Mouse (Mus musculus): ENCODE measurements around the gene Elmo1. TPM values are rescaled to one million over a fixed set of nuclear protein-coding genes. Genes with fewer than 3 reads are reported as not detected.

The Elmo1 gene
- total RNA-seq, 4 experiments from 2014 or later, result 10.9 to 15.1 (median 13.8) TPM

DNA sequence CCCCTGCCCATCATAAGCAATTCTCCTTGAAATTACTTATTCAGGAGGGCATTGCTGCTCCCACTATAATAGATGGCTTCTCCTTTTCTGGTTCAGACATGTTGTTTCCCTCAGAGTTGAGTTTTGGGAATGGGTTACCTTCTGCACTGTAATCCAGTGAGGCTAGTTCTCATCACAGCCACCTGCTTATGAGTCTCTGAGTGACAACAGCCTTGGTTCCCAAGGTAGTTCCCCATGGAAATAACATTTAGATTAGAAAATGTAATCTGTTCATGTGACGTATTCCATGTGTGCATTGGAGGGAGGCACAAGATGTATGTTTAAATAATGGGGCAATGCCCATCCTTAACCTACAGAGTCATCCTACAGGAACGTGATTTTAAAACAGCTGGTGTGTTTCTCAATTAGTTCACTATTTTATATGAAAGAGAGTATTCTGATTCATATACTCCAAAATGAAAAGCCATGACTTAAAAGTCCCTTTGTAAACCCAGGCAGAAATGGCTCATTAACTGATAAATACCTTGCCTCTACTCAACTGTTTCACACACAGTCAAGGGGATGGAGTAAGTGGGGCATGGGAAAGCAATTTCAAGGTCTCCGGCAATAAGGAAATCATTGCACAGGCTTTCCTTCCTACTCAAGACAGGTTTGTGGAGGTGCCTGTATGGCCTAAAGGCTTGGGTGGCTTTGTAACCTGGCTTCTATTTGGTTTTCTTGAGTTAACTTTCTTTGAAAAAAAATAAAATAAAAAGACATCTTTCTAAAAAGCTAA is 302.6 kb downstream of the Elmo1 start:
- no peak for DNase-seq

DNA sequence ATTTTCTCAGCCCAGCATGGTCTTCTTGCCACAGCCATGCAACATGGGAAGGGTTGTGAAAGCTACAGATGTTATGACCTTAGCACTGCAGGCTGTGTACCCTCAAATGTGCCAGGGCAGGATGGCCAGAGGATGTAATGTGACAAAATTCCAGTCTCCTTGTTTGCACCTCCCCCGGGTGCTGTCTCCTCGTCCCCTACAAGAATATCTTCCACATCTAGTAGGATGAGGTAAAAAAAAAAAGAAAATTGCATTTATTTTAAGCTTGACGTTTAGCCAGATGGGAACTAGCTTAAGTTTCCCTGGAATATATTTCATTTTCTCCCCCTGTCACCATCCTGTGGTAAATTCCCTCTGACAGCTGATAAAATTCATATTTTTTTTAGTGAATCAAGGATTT is 307.3 kb downstream of the Elmo1 start:
- DNase-seq, result no peak

DNA sequence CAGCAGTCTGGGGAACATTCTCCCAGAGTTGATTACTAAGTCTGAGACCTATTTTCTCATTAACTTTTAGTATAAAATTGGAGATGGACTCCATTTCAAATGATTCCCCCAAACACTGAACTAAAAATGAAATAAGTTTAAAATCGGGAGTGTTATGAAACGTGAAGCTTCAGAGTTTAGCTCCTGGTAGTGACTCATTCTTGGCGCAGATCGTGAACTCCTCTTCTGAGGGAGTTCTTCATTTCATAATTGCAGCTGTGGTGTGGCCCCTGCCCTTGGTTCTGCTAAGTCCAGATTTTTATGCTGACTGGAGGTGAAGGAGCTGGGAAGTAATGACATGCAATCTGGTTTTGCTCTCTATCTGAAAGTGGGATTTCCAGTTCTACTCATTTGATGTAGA is 307.9 kb downstream of the Elmo1 start:
- DNase-seq, result peak; percentile 42

DNA sequence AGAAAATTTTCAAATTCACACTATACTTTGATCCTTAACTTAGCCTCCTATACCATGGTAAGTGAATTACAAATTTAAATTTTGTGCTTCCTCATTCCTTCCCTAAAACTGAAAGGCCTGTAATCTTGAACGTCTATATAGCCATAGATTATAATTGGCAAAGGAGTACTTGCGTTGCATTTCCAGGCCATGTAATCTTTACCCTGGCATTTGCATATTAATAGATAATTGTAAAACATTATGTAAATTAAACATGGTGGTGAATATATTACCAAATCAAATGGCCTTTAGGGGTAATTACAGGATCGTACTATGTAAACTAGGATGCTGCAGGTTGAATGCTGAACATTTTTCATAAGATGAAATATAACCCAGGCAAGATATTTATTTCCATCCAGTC is 314.1 kb downstream of the Elmo1 start:
- no peak for DNase-seq

DNA sequence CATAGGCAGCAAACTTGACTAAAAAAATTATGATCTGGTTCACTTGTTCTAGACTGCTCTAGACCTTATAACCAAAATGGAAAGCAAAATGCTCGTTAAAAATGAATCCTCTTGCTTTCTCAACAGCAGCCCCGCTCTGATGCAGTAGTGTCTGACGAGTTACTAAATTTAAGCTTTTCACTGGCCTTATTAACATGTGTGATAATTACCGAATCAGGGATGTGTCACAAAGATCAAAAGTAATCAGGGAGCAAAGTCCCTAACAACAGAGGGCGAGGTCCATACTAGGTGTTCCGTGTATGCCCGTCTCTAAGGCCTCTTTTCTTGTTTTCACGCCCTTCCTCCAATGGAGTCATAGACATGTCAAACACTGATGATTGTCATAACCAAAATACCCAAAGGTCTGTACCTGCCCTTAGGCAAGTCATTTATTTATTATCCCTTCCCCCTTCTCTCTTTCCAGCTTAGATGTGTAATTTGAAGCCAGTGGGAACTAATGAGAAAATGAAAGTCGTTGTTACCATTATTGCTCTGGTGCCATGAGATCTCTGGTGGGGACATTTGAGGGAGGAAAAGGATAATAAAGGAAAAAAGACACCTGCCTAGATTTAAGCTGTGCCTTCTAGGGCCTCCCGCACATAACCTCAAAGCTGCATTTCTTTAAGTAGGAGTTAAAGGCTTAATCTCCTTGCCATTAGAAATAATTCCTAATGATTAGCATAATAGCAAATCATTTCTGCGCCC is 316.2 kb downstream of the Elmo1 start:
- DNase-seq, result no peak

DNA sequence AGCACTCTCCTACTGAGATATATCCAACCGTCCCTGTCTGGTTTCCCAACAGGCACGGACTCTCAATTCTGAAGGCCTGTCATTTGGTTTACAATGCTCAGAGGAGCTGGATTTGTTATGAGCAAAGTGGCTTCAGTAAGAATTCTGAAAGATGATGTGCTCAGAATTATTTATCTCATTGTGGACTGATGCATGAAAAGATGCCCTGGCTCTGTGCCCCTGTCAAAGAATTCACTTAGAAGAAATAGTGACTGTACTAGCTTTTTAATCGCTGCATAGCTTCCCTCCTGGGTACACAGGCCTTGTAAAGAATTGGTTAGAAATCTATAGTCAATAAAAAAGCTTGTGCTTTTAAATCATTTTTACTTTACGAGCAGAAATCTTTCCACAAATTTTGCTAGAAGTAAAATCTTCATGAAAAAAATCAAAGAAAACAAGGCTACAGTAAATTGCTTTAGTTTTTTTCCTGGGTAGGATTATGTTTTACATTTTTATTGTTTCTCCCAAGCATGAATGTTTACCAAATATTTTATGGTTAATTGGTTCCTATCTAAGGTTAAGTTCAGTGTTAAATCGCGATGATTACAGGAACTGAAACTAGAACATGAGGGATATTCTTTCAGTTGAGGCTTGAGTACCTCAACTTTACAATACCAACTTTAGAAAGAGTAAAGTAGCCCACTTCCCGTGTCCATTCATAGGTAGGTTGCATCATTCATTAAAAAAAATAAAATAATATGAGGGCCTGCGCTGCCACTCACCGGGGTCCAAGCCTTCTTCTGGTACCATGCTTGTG is 320.1 kb downstream of the Elmo1 start:
- DNase-seq, result no peak

DNA sequence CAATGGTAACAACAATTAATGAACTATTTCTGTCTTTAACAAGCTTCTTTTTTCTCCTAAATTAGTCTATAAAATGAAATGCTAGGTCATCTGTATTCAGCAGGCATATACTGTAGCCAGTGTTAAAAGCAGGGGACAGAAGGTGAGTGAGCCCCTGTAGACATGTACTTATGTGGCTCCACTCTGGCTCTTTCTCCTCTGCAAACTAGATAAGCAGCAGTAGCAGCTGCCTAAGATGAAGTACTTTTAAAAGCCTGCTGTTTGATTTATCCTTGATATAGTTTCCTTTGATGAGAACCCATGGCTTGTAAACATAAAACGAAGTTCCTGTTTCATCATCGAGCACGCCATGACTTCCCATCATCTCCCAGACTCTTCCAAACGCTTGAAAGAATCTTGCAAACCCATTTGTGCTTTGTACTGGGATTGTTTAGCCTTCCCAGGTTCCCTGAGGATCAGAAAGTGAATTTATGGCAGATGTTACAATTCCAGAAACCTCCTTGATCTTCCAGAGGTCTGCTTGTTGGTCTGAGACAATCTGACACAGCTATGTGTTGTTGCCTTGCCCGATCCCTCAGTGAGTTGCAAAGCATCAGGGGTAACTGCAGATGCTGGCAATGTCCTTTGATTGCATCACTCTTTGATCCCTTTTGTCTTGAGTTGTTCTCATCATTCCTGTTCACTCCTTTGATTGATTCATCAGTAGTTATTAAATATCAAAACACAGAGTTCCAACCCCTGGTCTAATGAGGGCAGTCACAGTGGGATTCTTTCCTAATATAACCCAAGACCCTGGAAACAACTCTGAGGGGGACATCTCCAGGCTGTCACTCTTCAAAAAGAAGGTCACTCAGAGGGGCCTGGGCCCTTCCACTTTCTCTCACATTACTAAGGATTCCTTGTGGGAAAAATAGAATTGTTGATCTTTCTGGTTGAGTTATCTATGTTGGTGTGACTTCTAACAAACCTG is 326.6 kb downstream of the Elmo1 start:
- no peak for DNase-seq

DNA sequence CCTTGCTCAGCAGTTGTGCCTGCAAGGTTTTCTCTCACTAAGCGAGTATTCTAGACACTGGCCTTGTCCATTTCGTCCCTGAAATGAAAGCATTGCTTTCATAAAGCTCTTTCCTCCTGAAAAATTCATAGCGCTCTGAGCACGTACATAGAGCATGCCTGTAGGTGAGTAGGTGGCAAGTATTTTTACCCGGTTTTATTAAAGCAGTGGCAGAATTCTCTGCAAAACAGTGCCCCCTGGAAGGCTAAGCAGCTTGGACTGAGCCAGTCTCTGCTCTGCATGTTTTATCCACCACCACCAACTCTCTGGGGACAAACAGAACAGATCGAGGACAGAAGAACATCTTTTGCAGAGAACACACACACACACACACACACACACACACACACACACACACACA is 340.6 kb downstream of the Elmo1 start:
- DNase-seq, result no peak

DNA sequence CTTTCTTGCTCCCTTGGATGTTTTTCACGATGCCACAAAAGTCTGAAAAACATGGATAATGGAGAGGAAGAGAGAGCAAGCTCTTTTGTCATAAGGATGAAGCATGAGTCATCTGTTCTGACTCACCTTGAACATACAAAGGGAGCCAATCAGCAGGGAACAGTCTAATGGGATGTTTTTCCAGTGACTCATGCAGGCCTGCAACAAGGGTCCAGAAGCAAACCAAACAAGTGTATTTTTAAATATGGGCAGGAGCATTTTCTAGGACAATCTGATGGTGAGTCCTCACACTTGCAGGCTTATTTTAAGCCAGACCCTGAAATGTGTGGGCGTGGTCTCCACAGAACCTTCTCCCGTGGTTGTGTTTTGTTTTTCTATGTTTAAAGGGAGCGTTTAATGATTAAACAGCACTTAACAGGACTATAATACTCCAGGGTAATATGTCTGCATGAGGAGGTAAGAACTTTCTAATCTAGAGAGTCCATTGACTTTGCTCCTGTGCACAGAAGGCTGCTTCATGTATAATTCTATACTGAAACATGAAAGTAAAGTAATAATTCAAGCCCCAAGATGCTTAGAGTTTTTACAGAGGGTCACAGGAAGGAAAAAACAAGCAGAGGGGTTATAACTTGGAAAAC is 342.9 kb downstream of the Elmo1 start:
- DNase-seq, result peak; percentile 43

DNA sequence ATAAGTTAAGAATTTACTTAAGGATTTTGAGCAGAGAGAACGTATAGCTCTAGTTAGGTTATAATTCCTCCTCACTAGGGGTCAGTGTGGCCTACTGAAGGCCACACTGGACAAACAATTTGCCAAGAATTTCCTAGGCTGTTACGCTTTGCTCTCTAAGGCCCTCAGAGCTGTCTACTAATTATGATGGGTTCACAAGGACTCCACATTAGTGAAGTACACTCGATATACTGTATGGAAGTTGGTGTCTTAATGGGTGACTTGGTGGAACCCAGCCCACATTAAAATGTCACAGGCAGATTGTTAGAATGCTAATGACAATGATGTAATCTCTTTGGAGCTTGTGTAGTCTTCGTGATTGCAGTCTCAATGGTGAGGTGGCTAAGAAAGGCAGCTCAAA is 343.7 kb downstream of the Elmo1 start:
- DNase-seq, result no peak

DNA sequence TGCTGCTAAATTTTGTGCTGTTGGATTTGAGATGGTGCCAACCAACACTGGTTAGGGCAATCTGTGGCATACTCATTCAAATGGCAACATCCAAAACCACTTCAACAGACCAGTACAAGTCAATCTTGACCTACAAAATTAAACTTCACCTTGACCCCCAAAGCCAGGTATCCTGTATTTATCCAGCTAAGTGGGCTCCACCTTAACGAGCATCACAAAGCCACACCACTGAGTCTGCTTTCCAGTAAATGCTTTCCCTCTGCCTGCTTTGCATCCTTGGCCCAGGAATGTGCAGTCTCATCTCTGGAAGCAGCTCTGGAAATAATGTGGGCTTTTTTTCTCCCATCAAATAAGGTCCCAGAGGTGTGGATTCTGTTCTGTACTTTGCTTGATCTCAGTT is 349.1 kb downstream of the Elmo1 start:
- no peak for DNase-seq

DNA sequence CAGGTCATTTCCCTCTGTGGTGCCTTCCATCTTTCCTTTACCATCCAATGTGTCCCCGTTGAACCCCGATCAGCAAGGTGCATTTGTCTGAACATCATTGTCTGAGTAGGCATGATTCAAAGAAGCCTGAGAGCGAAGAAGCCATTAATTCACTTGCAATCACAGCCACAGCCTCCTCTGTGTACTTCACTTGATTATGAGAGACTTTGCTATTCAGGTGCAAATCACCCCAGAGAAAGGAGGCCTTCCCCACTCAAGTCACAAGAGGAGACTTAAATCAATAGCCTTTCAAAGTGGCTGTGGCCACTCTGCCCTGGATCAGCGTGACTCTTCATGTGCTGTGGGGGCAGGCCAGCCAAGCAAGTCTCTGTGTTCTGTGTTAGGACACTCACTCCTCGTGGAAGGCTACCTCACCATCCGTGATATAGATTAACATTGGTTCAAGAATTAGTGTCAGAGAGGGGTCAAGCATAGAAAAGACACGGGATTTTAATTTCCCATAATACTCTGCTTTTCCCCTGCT is 360.5 kb downstream of the Elmo1 start:
- no peak for DNase-seq

DNA sequence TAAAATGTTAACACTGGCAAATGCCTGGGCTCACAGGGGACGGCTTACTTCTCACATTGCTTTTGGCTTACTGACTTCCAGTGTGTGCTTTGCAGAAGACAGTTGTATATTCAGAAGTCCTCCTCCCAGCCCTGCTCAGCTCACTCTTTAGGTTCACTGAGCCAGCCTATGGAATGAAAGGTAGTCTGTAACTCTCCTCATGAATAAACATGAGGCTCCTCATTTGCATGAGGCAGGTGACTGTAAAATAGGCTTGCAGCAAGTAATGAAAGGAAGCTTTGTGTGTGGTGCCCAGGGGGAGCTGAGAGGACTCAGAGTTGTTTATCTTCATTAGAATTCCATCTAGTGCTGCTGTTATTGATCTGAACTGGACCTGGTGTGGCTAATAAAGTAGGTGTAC is 364.0 kb downstream of the Elmo1 start:
- DNase-seq, result no peak

DNA sequence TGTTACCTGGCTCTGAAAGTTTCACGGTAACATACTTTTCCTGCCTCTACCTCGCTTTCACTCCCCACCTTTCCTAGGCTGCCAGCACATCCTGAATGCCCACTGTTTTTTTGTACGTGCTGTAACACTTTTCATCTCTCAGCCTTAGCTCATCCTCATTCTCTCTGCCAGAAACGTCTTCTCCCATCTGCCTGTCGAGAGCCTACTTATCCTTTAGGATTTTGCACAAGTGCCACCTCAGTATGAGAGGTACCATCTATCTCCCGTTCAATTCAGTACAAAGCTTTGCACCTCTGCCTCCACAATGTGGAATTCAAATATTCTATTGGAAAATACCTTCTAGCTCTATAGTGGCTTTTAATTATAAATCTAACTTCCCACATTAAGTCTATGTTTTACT is 369.7 kb downstream of the Elmo1 start:
- no peak for DNase-seq

DNA sequence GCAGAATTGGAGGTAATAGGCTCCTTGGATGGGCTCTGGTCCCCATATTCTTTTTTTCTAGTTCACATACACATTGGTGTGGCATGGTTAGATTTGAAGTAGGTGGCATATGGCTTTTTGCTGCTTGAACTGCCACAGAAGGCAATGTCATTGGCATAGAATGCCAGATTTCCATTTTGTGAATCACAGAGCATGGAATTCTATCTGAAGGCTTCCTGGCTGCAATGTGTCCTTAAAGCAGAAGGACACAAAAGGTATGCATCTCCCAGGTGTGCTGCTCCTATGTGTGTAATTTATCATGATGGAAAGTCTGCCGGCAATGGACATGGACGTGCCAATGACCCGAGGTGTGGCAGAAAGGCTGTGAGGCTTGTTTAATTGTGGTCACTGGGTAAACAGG is 371.2 kb downstream of the Elmo1 start:
- no peak for DNase-seq

DNA sequence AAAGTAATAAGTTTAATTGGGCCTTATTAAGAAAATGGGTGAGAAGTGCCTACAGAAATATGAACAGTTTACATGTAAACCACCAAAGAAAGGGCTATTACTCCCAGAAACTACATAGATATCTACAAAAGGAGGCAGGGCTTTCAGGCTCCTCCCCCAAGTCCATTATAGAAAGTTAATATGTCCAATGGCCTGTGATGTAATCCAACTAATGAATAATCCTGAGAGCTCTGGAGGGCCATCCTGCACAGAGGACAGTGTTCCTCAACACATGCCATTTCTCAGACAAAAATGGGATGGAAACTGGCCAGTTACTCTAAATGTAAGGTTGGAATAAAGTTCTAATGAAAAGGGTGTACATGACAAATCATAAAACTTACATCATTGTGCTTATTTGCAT is 373.8 kb downstream of the Elmo1 start:
- DNase-seq, result no peak

DNA sequence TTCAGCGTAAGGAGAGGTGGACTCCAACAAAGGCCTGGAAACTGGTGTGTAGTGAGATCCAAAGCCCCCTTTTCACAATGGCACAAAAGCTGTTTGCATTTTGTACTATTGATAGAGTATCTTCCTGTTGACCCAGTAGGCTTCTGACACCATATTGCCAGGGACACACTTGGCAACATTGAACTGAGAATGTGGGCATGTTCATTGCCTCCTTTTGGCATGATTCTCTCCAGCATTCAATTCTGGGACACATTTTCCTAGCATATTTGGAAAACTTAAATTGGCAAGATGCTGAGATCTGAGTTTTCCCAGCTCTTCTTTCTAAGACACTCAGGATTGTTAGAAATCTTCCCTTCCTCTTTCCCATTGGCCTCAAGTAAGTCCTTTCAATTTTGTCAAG is 377.0 kb downstream of the Elmo1 start:
- no peak for DNase-seq

DNA sequence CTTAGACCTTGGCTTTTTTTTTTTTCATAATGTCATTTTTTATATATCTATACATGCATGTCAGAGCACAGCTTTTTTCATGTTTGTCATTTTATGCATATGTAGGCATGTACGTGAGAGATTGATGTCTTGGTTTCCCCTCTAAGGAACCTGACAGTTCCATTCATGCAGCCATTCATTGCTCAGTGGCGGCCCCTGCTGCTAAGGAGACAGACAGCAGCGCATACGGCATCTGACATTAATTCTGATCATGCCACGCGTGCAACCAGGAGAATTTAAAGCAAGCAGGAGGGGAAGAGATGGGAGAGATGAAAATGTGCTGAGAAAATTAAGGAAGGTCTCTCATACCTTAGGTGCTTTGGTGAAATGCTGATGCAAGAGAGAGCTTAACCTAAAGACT is 381.3 kb downstream of the Elmo1 start:
- peak; percentile 21 for DNase-seq

DNA sequence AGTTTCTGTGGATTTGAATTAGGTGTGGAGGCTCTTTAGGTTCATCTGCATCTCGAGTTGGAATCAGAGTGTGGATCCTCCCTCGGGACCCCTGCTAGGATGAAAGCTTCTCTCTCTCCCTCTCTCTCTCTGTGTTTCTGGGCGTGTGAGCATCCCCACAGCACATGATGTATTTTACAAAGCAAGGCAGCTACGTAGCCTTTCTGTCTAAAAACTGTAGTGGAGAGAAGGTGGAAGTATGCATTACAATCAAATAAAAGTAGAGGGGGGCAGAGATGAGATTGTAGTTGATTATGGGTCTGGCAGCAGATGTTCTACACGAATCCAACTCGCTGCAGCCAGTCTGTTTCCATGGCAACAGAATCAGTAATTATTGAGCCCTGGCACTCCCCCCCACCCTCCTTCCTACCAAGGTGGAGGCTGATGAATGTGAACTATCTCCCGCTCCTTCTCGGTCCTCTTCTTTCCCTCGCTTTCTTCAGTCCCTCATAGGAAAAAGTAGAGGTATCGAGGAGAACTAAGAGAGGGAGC is 382.0 kb downstream of the Elmo1 start:
- no peak for DNase-seq

DNA sequence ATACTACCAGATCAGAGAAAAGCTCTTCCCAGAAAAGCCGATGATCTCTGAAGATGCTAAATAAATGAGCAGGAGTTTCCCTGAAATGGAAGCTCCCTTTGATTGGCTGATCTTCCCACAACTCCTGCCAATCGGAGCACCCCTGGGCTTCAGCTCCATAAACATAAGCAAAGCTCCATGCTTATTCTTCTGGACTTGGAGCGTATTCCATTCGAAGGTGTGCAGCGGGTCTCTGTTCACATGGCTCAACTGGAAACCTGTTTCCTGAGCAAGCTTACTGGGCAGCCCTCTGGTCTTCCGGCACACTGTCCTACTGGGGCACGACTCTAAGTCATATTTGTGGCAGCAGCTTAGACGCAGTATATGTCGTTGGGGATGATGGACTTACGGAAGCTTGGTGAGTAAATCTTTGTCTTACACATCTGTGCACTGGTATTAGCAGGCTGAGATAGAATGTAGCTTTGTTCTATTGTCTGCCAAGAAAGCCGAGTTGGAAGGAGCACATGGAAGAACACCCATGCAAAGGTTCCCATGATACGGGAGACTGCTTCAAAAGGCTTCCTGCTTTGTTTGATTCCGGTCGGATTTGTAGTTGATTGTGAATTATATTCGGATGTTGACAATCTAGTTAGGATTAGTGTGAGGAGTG is 382.6 kb downstream of the Elmo1 start:
- DNase-seq, result no peak

DNA sequence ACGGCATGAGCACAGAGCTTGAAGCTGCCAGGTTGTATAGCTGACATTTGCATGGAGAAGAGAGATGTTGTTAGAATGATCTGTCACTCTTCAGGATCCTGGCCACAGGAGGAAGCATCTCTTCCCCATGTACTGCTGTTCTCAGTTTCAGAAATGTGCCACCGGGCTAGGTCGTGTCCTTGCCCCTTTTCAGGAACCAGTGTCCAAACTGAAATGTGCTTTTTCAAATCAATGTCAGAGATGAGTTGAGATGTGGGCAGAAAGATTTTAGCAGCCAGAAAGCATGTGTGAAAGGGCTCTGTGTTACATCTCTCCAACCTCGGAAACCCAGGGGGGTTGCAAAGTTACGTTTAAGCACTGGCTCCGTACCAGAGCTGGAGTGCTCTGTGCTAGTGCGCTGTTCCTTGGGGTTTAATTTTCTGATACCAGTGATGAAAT is 383.3 kb downstream of the Elmo1 start:
- DNase-seq, result no peak

Data from adrenal gland, adult 8-10 months (tissue).